Mouse (Mus musculus) heart, postnatal 10 days (tissue): ENCODE data around the gene Rrbp1. TPM values are rescaled to one million over a fixed set of nuclear protein-coding genes. Genes with fewer than 3 reads are reported as not detected.
A peak's percentile ranks its signal among the peaks of the same experiment; 100 is the strongest.

Experiments used
- DNase-seq, 2 experiments: peaks; one replicate each; pipeline ENCODE4 v3.0.0; 2021
- intact Hi-C: fragments of 180-260 bp; cut with DNase I; formaldehyde crosslinking; loops from one replicate; pipeline ENCODE4 v1.15.1; 2025
- total RNA-seq, 2 experiments: library from RNA; stranded (reverse); gene quantifications; 2 replicates each; pipeline ENCODE4 v1.2.3; 2021

Gene Rrbp1
- total RNA-seq, 2 experiments from 2014 or later: 147 to 160 TPM

- intact Hi-C loops: no loop called here
These were observed 47.7 kb downstream of the Rrbp1 start for GRCm38 (mm10) chr2:143963318-143963717.

GRCm38 (mm10) chr2:143962192-143962591, 48.9 kb downstream of the Rrbp1 start:
- DNase-seq: no peak
- intact Hi-C loops: no loop called here

More at GRCm38 (mm10) chr2:143963318-143963717, 47.7 kb downstream of the Rrbp1 start:
- no peak for DNase-seq

GRCm38 (mm10) chr2:143955746-143956145, 55.3 kb downstream of the Rrbp1 start:
- intact Hi-C loops: no loop called here
- no peak for DNase-seq

DNA sequence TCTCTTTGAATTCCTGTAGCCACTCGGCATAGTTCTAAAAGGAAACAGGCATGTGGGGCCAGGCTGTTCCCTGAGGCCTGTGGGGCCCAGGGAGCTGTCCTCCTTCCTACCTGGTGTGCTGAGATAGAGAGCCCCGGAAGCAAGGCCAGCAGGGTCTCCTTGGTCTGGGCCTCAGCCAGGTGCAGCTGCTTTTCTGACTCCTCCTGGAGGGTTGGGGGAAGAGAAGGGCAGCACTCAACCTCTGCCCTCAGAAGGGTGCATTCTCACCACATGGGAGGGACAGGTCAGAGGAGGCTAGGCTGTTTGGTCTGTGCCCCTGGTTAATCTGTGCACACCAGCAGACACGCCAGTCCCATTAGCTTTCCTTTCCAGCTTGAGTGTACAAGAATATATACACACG, 56.1 kb downstream of the Rrbp1 start:
- no peak for DNase-seq
- intact Hi-C loops: no loop called here

DNA sequence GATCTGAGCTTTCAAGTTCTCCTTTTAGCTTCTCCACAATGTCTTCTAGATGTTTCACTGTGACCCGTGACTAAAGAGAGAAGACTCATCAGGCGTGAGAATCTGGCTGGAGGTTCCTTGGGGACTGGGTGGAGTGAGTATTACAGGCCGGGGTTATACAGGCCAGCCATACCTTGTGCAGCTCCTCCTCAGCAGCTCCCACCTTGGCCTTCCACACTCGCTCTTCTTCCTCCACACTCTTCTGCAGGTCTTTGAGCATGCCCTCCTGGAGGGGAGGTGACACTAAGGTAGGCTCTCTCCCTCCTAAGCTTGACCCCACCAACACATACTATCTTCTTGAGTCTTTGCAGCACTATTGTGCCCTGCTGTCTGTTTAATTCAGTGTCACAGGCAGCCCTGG, 57.1 kb downstream of the Rrbp1 start:
- intact Hi-C loops: no loop called here
- DNase-seq: no peak

- DNase-seq: peak in 1 of 2 experiments; percentile 32
- intact Hi-C loops: no loop called here
These were observed 59.3 kb downstream of the Rrbp1 start for GRCm38 (mm10) chr2:143951546-143952315.

- intact Hi-C loops: no loop called here
- no peak for DNase-seq
These were observed 60.0 kb downstream of the Rrbp1 start for GRCm38 (mm10) chr2:143951028-143951420.

GRCm38 (mm10) chr2:143950290-143951027, 60.6 kb downstream of the Rrbp1 start:
- intact Hi-C loops: no loop called here
- no peak for DNase-seq

GRCm38 (mm10) chr2:143949217-143949616, 61.8 kb downstream of the Rrbp1 start:
- intact Hi-C loops: no loop called here
- DNase-seq: no peak

DNA sequence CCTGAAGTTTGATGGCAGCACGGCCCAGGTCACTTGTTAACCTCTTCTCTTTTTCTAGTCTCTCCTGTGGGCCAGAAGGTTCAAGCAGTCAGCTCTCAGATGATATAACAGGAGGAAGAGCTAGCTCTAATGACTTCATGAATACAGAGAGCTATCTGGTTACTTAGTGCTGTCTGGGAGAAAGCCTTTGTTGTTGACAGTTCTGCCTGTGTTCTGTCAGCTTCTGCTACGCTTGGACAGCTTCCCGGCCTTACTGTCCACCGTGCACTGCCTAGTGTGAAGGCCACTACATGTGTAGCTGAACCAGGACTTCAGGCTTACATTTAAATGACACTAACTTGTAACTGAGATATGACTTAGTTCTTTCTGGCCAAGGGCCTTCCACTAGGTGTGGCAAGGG, 62.6 kb downstream of the Rrbp1 start:
- intact Hi-C loops: no loop called here
- DNase-seq: peak; percentile 68 to 73

DNA sequence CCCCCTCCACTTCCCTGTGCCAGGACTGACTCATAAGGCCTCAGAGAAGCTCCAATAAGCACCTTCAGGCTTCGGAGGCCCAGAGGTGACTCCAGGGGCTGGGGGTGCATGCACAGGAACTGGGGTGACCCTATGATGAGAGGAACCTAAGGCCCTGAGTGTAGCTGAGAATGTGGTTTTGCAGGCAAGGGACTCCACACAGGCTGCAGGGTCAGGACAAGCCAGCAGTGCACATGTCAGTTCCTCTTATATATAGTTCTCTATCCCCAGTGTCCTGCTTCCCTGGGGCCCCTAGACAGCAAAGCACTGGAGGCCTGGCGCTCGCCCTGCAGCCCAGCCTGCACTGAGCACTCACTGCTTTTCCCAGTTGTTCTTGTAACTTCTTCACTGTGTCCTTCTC, 63.1 kb downstream of the Rrbp1 start:
- no peak for DNase-seq
- intact Hi-C loops: no loop called here

- intact Hi-C loops: no loop called here
- DNase-seq: no peak
These were observed 64.7 kb downstream of the Rrbp1 start for GRCm38 (mm10) chr2:143946399-143946798.

DNA sequence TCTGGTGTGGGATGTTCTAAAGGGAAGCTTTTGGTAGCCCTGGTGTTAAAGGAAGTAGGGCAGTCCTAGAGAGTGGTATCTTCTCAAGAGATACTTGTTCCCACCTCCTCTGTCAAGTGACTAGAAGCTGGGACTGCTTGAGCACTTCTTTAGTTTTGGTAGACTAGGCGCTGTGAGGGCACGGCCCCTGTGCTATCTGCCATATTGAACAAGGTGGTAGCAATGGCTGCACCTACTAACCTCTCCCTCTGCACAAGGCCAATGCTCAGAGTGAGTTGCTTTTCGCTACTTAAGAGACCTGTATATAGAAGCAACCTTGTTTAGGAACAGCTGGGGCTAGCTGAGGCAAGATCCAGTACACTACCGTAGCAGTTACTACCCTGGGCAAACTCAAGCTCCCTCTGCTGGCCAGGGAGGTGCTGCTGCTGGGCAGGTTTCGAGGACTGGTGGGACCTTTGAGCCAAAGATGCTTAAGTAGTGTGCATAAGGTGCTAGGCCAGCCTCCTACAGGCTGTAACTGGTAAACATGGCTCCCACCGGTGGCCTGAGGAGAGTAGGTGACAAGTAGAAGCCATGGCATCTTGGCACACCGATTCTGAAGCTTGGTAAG, 65.5 kb downstream of the Rrbp1 start:
- DNase-seq: no peak
- intact Hi-C loops: no loop called here

DNA sequence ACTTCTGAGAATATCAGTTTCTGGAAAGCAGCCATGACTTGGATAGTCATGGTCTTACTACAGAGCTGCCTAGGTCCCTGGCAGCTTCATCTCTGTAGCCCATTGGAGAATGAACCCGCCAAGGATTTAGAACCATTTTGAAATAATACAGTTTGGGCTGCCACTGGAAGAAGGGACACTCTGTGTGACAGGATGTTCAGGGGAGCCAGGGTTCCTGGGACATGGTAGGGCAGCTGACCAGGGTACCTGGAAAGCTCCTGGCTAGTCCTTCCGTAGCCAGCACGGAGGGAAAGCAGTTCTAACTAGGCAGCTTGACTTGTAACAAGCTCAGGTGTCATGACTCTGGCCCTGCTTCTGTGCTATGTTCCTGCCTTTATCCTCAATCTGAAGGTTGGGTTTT, 66.3 kb downstream of the Rrbp1 start:
- intact Hi-C loops: no loop called here
- DNase-seq: no peak

DNA sequence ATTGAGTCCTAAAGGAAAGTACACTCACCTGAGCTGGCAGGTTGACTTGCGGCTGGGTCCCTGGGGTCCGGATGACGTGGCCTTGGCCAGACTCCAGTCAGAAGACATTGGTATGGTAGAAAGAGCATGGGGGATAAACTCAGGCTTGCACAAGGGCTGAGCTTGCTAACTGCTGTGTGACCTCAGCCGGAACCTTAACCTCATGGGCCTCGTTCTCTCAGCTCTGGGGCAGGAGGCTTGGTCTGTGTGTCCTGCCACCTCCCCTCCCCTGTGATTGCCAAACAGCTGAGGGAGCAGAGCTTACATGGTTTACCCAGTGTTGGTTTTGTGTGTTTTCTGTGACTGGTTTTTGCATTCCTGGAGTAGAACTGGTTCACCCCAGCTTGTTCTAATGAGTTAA, 70.7 kb downstream of the Rrbp1 start:
- DNase-seq: no peak
- intact Hi-C loops: no loop called here

DNA sequence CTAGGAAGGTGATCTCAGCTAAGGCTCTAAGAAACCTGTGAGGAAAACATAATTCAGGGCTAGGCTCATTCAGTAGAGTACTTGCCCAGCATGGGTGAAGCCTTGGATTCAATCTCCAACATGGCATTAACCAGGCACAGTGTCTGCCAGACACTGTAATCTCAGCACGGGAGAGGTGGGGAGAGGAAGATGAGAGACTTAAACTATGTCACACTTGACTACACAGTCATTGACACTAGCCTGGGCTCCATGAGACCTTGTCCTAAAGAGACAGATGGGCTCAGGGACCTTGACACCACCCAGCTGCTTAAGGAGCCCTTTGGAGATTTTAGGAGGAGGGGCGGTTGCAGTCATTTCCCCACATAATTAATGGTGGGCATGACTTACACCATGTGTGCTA, 73.2 kb downstream of the Rrbp1 start:
- DNase-seq: no peak
- intact Hi-C loops: no loop called here

GRCm38 (mm10) chr2:143934439-143934838, 76.6 kb downstream of the Rrbp1 start:
- intact Hi-C loops: no loop called here
- no peak for DNase-seq

DNA sequence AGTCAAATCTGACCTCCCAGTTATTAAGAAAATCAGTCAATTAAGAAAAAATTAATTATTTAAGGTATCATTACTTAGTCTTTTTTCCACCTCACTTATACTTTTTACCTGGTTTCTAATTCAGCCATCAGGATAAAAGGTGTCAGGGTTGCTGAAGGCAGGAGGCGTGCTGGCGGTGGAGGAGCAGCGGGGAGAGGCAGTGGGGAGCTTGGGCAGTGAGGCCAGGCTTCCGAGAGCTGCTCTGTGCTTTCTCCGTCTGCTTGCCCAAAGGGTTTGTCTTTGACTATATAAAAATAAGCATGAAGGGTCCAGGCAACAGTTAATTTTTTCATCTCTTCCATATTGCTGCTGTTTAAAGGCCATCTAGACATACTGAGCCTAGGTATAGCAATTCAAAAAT, 77.5 kb downstream of the Rrbp1 start:
- intact Hi-C loops: no loop called here
- DNase-seq: no peak

DNA sequence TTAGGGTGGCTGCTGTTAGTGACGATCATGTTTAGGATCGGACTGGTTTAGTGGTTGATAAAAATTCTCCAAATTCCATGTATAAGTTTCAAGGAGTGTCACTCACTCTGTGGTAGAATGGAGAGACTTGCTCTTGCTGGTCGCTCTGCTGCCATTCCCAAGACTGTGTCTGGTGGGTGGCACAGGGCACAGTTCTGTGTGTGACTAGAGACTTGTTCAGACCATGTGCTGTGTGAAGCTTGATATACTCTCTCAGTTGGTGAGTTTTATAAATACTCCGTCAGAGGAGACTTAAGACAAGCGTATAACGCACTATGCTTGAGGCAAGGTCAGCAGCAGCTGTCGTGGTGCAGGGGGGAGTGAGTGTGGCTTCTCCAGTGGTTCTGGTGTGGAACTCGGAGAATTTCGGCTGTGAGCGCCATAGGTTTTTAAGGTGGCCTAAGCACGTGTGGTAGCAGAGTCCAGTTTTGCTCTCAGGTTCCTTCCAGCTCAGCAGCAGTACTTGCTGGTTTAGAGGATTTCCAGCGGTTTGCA, 78.7 kb downstream of the Rrbp1 start:
- no peak for DNase-seq
- intact Hi-C loops: no loop called here

DNA sequence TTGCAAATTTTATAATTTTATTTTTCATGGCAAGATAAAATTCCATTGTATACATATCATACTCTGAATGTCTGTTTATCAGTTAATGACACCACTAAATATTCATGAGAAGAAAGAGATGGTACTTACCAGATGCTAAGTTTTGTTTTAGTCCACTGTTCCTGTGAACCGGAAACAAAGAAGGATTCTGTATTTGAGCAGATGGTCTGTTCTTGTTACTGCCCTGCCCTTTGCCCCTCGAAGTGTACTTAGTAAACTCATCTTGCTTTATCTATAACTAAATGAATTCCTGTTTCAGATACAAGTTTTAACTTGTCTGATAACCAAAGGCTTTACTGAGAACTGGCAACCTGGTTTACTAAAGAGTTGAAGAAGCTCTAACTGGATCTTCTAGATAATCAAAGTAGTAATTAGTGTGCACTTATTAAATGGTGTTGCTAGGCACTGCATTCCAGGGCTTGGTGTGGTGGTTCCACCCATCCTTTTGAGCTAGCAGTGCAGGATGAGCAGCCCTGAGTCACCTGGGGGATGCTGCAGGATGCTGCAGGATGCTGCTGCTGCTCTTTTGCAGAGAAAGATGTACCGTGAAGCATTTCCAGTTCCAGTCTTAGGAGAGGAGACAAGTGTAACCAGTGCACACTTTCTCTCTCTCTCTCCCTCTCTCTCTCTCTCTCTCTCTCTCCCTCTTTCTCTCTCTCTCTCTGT, 81.3 kb downstream of the Rrbp1 start:
- intact Hi-C loops: no loop called here
- DNase-seq: no peak

DNA sequence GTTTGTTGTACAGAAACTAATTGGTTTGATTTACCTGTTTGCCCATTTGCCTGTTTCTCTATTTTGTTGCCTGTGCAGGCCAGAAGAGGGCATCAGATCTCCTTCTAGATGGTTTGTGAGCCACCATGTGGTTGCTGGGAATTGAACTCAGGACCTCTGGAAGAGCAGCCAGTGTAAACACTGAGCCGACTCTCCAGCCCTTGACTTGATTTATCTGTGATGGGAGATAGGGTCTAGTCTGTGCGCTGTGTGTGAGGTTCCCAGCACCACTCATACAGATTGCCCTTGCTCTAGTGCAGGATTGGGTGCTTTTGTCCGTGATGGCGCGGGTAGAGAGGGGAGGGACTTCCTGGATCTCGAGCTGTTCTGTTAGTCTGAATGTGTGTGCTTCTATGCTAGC, 85.2 kb downstream of the Rrbp1 start:
- intact Hi-C loops: no loop called here
- DNase-seq: no peak
